Mouse (Mus musculus) liver, embryonic 15.5 days (tissue): Measurements from ENCODE around the gene Wscd2. TPM values are rescaled to one million over a fixed set of nuclear protein-coding genes. Genes with fewer than 3 reads are reported as not detected.

Experiments
- ATAC-seq: fragments of 200-750 bp; cut with Nextera tagmentation; 2 replicates; pipeline ENCODE4 v1.8.0; 2017; ENCODE audit warnings: moderate number of reproducible peaks, mild to moderate bottlenecking, moderate library complexity; ENCODE audit not compliant: insufficient read depth
- H3K27ac ChIP-seq: fragments of 300-500 bp; sonication (generic); replicated peaks from 2 replicates; pipeline ENCODE4 v1.5.1; 2015; ENCODE audit warnings: mild to moderate bottlenecking, inconsistent platforms
- H3K27me3 ChIP-seq: fragments of 300-500 bp; sonication (generic); 2 replicates; pipeline ENCODE4 v1.6.1; 2015; ENCODE audit warnings: mild to moderate bottlenecking, inconsistent platforms
- H3K36me3 ChIP-seq: fragments of 300-500 bp; sonication (generic); replicated peaks from 2 replicates; pipeline ENCODE4 v1.6.1; 2015; ENCODE audit warnings: moderate library complexity, mild to moderate bottlenecking, inconsistent platforms
- H3K4me1 ChIP-seq: fragments of 300-500 bp; sonication (generic); replicated peaks from 2 replicates; pipeline ENCODE4 v1.6.1; 2015; ENCODE audit warnings: inconsistent platforms
- H3K4me2 ChIP-seq: fragments of 300-500 bp; sonication (generic); 2 replicates; pipeline ENCODE4 v1.6.1; 2015; ENCODE audit warnings: moderate library complexity, mild to moderate bottlenecking, inconsistent platforms
- H3K4me3 ChIP-seq: fragments of 300-500 bp; sonication (generic); replicated peaks from 2 replicates; pipeline ENCODE4 v1.5.1; 2015; ENCODE audit warnings: mild to moderate bottlenecking, inconsistent platforms
- H3K9ac ChIP-seq: fragments of 300-500 bp; sonication (generic); 2 replicates; pipeline ENCODE4 v1.6.1; 2015; ENCODE audit warnings: moderate library complexity, mild to moderate bottlenecking, inconsistent platforms
- H3K9me3 ChIP-seq: fragments of 300-500 bp; sonication (generic); replicated peaks from 2 replicates; pipeline ENCODE4 v1.6.1; 2016; ENCODE audit warnings: inconsistent platforms
- WGBS: fragments of 180-500 bp; shearing (Covaris S2); methylation state at CpG from one replicate; pipeline ENCODE4 v1.1.7; 2015; ENCODE audit warnings: mixed read lengths; ENCODE audit not compliant: insufficient replicate concordance; 5-methylcytosine and 5-hydroxymethylcytosine counted together
- polyA plus RNA-seq: library from polyadenylated mRNA; unstranded; fragments of >200 nt; fragmentation: Nextera tagmentation; extraction: Ambion mirVana; gene quantifications from 2 replicates; pipeline ENCODE4 v1.2.1, GENCODE M21; 2015

Gene Wscd2
- polyA plus RNA-seq, 1 experiment from 2014 or later: 0.15 TPM

DNA sequence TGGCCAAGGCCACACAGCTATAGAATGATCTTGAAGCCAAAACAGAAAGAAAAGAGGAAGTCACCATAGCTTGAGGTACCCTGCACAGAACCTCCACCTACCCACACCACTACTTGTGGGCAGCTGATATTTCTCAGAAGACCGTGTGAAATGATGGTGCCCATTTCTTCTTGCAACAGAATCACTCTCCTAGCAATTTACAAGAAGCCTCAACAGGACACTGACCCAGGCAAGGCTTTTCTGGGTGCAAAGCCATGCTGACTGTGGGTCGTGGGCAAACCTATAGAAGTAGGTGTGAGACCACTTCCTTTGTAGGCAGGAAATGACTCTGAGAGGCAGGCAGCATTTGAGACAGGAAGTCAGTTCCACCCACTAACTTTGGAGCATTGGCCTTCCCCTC lies 49.3 kb downstream of the Wscd2 start:
- H3K4me1 ChIP-seq: no peaks in the 10 kb centered on the region
- no peak overlapping the region for H3K9ac ChIP-seq
- WGBS: 10% methylated on average over 2 of the region's 2 CpGs
- H3K4me2 ChIP-seq: no peak overlapping the region
- no peak overlapping the region for H3K4me3 ChIP-seq
- H3K27ac ChIP-seq: no peak overlapping the region
- H3K9me3 ChIP-seq: no peaks in the 10 kb centered on the region
- H3K27me3 ChIP-seq: no peaks in the 10 kb centered on the region
- no peak for ATAC-seq
- H3K36me3 ChIP-seq: no peaks in the 10 kb centered on the region

DNA sequence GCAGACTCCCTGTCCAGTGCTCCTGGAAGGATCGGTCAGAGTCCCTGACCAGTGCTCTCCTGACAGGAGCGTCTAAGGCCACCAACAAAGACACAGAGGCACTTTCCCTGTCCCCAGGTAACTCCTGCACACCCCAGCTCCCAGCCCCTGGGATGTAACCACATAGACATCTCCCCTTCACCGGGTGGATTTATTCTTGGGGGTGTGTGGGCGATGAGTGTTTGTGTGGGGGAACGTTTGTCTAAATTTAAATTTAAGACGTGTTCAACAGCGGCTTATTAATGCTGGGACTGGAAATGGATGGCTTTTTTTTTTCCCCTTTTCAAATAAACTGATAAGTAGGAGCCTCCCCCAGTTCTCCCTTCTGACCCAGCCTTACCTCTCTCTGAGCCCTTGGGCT lies 49.7 kb downstream of the Wscd2 start:
- H3K4me1 ChIP-seq: no peaks in the 10 kb centered on the region
- H3K27me3 ChIP-seq: no peaks in the 10 kb centered on the region
- H3K27ac ChIP-seq: no peak overlapping the region
- 63% methylated on average over 7 of the region's 7 CpGs for WGBS
- no peak overlapping the region for H3K4me2 ChIP-seq
- no peak overlapping the region for H3K9ac ChIP-seq
- no peak for ATAC-seq
- H3K36me3 ChIP-seq: no peaks in the 10 kb centered on the region
- H3K4me3 ChIP-seq: no peak overlapping the region
- no peaks in the 10 kb centered on the region for H3K9me3 ChIP-seq

DNA sequence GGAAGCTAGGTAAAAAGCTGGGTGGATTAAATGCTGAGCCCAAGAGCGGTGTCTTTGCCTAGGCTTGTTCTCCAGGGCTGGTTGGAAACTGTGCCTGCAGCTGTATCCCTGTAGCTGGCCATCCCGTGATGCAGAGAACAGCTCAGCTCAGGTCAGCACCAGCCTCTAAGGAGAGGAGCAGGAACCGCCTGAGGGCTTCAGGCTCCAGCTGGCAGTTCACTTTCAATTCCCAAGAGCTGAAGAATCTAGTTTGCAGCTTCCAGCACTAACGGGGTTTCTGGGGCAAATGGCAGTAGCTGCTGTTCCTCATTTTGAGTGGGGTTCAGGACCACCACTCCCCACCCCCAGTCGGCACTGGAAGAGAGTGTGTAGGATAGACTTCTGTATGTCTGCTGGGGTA lies 51.1 kb downstream of the Wscd2 start:
- Histone ChIP-seq H3K27me3 (no peaks in the 10 kb centered on the region), H3K4me3 (no peak overlapping the region), H3K9me3 (no peaks in the 10 kb centered on the region), H3K4me1 (no peaks in the 10 kb centered on the region), H3K4me2 (no peak overlapping the region), H3K27ac (no peak overlapping the region), H3K9ac (no peak overlapping the region), H3K36me3 (no peaks in the 10 kb centered on the region)
- no peak for ATAC-seq
- whole genome bisulfite sequencing: 45% methylated on average over 5 of the region's 5 CpGs

DNA sequence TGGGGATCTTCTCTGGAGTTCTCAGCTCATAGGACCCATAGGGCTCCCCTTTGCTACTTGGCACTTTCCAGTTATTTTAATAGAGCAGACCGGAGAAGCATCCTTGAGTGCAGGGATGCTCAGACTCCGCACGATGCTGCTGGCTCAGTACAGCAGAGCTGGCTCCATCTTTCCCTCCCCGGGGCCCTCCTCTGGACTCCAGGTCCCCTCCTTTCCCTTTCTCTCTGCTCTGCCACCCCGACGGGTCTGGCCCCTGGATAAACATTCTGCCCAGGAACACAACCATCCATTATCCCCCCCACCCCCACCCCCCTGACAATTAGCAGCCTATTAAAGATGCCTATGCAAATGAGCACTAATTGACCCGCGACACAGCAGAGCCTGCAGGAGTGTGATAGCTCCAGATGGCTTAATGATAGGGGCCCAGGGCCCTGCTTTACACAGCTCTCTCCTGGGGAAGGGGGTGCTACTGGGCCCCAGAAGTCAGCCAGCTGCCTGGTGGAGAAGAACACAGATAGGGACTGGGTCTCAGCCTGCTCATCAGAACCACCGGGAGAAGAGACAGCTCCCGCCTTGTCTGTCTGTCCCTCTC lies 52.8 kb downstream of the Wscd2 start:
- no peaks in the 10 kb centered on the region for H3K27me3 ChIP-seq
- H3K36me3 ChIP-seq: no peaks in the 10 kb centered on the region
- H3K9ac ChIP-seq: no peak overlapping the region
- peak; percentile 66 for ATAC-seq
- no peaks in the 10 kb centered on the region for H3K4me1 ChIP-seq
- H3K27ac ChIP-seq: no peak overlapping the region
- H3K4me2 ChIP-seq: no peak overlapping the region
- WGBS: 18% methylated on average over 10 of the region's 10 CpGs
- no peaks in the 10 kb centered on the region for H3K9me3 ChIP-seq
- no peak overlapping the region for H3K4me3 ChIP-seq

DNA sequence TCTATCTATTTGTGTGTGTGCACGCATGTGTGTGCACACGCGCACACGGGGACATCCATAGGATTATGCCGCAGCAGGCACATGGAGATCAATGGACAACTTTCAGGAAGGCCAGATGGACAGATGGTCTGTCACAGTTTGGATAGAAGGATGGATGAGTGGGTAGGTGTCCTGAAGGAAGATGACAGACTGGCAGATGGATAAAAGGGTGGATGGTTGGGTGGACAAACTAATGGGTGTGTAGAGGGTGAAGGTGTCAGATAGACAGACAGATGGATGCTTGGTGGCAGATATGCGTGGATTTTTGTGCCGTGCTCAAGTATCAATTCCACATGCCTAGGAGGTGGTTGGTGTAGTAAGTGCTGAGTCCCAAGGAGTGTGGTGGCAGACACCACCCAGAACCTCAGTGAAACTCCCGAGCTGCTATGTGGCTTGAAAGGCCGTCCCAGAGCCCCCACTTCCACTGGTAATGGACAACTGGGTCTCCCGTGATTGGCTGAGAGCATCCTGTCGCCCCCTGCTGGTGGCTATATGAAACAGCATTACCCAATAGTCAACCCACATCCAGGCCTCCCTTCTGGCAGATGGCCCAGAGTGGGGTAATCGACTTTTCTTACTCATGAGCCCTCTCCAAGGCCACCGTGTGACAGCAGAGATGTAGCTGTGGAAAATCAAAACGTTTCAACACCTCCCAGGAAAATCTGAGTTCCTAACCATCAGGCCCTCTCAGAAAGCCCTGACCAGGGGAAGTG lies 58.0 kb downstream of the Wscd2 start:
- peaks cover 13% of the 10 kb centered on the region; the same call in 1 of the 2 replicates for H3K27me3 ChIP-seq
- no peaks in the 10 kb centered on the region for H3K9me3 ChIP-seq
- no peak overlapping the region for H3K9ac ChIP-seq
- no peak for ATAC-seq
- H3K36me3 ChIP-seq: no peaks in the 10 kb centered on the region
- 46% methylated on average over 14 of the region's 14 CpGs for WGBS
- H3K27ac ChIP-seq: no peak overlapping the region
- no peak overlapping the region for H3K4me3 ChIP-seq
- H3K4me1 ChIP-seq: no peaks in the 10 kb centered on the region
- no peak overlapping the region for H3K4me2 ChIP-seq

DNA sequence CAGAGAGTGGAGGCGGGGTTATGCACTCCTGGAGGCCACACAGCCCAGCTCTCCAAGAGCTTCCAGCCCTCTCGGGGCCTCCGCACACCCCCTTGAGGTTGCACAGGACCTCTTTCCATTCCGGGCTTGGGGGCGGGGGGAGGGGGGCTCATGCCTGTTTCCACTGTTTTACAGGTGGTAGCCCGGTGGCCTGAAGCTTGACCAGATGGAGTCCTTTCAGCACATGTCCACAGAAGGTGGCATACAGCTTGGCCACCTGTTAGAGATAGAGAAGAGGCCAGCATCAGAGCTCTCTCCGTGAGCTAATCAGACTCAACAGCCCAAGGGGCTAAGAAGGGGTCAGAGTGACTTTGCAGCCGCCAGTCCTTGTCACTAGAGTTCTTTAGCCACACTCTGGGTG lies 60.1 kb downstream of the Wscd2 start:
- Histone ChIP-seq H3K27me3 (peaks cover 15% of the 10 kb centered on the region; the same call in 1 of the 2 replicates), H3K27ac (no peak overlapping the region), H3K9me3 (no peaks in the 10 kb centered on the region), H3K4me1 (no peaks in the 10 kb centered on the region), H3K9ac (no peak overlapping the region), H3K36me3 (no peaks in the 10 kb centered on the region), H3K4me2 (no peak overlapping the region), H3K4me3 (no peak overlapping the region)
- no peak for ATAC-seq
- WGBS: 40% methylated on average over 8 of the region's 8 CpGs

DNA sequence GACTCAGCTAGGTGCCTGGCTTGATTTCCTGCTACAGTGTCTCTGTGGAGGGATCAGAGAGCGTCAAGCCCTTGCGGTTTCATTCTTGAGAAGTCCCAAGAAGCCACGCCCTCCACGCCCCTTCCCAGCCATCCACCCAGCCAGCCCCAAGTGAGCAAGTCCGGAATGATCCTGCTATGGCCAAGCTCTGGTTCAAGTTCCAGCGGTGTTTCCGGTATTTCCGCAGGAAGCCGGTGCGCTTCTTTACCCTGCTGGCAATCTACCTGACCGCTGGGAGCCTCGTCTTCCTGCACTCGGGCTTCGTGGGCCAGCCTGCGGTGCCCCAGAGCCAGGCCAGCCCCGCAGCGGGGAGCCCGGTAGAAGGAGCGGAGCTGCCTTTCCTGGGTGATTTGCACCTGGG lies 60.6 kb downstream of the Wscd2 start:
- WGBS: 12% methylated on average over 19 of the region's 19 CpGs
- Histone ChIP-seq H3K4me3 (no peak overlapping the region), H3K9me3 (no peaks in the 10 kb centered on the region), H3K36me3 (no peaks in the 10 kb centered on the region), H3K27me3 (peaks cover 15% of the 10 kb centered on the region; the same call in 1 of the 2 replicates), H3K4me2 (no peak overlapping the region), H3K4me1 (no peaks in the 10 kb centered on the region), H3K27ac (no peak overlapping the region), H3K9ac (no peak overlapping the region)
- ATAC-seq: no peak

DNA sequence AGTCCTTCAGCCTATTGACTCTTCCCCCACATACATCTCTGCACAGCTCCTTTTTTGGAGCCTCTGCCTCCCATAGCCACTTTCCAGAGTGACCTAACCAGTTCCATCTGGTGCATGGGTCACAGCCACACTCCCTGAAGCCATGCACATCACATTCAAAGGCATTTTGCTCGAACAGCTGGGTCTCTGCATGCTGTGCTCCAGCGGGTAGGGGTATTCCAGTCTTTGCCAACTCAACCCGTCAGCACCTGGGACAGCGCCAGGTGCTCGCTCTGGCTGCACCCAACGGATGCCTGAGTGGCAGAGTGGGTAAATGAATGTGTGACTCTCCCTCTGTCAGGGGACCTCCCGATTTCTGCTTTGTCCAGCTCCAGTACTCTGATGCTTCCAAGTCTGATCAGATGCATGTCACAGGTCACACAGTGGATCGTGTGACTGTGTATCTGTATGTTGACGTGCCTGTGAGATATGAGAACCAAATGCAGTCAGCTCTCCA lies 63.3 kb downstream of the Wscd2 start:
- Histone ChIP-seq H3K9me3 (no peaks in the 10 kb centered on the region), H3K27me3 (peaks cover 15% of the 10 kb centered on the region; the same call in 1 of the 2 replicates), H3K4me2 (no peak overlapping the region), H3K4me3 (no peak overlapping the region), H3K9ac (no peak overlapping the region), H3K36me3 (no peaks in the 10 kb centered on the region), H3K27ac (no peak overlapping the region), H3K4me1 (no peaks in the 10 kb centered on the region)
- ATAC-seq: no peak
- WGBS: 11% methylated on average over 9 of the region's 9 CpGs

DNA sequence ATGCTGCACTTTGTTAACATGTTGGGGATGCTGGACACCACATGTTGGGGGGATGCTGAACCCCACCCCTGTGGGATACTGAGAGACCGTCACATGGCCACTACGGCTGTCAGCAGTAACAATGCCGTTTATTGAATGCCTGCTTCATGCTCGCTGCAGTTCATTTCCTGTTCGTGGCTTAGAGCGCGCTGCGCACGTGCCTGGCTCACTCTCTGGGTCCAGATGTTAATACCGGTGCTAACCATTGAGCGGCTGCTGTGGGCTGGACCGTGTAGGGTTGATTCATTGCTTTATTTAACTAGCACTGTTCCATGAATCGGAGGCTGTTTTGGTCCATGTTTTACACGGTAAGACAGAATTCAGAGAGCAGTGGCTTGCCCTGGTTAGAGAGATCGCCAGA lies 64.0 kb downstream of the Wscd2 start:
- H3K27me3 ChIP-seq: peaks cover 15% of the 10 kb centered on the region; the same call in 1 of the 2 replicates
- WGBS: 31% methylated on average over 15 of the region's 15 CpGs
- no peak overlapping the region for H3K27ac ChIP-seq
- no peaks in the 10 kb centered on the region for H3K4me1 ChIP-seq
- no peak overlapping the region for H3K9ac ChIP-seq
- no peaks in the 10 kb centered on the region for H3K36me3 ChIP-seq
- H3K4me2 ChIP-seq: no peak overlapping the region
- no peak for ATAC-seq
- H3K4me3 ChIP-seq: no peak overlapping the region
- H3K9me3 ChIP-seq: no peaks in the 10 kb centered on the region

DNA sequence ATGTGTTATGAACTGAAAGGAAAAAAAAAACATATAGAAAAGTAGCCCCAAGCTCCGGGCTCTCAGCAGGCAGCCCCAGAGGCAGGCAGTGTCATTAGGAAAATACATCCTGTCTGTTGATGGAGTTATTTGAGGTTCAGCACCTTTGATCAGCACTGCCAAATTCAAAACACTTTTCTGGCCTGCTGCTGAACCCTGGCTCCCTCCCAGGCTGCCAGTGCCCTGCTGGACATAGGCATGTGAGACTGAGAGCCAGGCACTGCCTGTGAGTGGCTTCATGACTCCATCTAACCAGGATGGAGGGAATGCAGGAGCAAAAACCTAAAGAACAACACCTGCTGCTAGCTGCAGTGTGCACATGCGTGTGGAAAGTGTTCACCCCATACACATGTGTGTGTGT lies 64.4 kb downstream of the Wscd2 start:
- H3K4me1 ChIP-seq: no peaks in the 10 kb centered on the region
- peaks cover 15% of the 10 kb centered on the region; the same call in 1 of the 2 replicates for H3K27me3 ChIP-seq
- H3K36me3 ChIP-seq: no peaks in the 10 kb centered on the region
- H3K9ac ChIP-seq: no peak overlapping the region
- ATAC-seq: no peak
- H3K9me3 ChIP-seq: no peaks in the 10 kb centered on the region
- H3K27ac ChIP-seq: no peak overlapping the region
- no peak overlapping the region for H3K4me3 ChIP-seq
- H3K4me2 ChIP-seq: no peak overlapping the region
- WGBS: 55% methylated on average over 2 of the region's 2 CpGs

DNA sequence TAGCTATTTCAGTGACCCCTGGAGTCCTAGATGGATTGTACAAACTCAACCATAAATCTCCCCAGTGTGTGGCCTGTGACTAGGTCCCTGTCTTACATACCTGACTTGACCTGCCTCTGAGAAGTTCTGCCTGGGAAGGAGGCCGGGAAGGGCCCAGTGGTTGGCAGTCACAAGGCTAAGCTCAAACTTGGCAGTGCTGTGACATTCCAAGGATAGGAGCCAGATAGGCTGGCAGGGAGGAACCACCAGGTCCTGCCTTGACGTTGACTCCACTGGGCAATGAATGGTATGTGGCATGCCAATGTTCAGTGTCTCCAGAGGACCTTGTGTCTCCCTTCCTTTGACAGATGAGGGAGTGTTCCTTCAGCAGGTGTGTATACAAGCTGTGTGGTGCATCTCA lies 65.6 kb downstream of the Wscd2 start:
- Histone ChIP-seq H3K9ac (no peak overlapping the region), H3K27ac (no peak overlapping the region), H3K4me1 (no peaks in the 10 kb centered on the region), H3K27me3 (peaks cover 15% of the 10 kb centered on the region; the same call in 1 of the 2 replicates), H3K36me3 (no peaks in the 10 kb centered on the region), H3K4me2 (no peak overlapping the region), H3K4me3 (no peak overlapping the region), H3K9me3 (no peaks in the 10 kb centered on the region)
- no peak for ATAC-seq
- 39% methylated on average over 2 of the region's 2 CpGs for WGBS
